Mouse (Mus musculus): ENCODE measurements around the gene Prodh2. TPM values are rescaled to one million over a fixed set of nuclear protein-coding genes. Genes with fewer than 3 reads are reported as not detected.

Prodh2 gene
- polyA plus RNA-seq, 1 experiment from 2014 or later = 0.31 TPM

DNA sequence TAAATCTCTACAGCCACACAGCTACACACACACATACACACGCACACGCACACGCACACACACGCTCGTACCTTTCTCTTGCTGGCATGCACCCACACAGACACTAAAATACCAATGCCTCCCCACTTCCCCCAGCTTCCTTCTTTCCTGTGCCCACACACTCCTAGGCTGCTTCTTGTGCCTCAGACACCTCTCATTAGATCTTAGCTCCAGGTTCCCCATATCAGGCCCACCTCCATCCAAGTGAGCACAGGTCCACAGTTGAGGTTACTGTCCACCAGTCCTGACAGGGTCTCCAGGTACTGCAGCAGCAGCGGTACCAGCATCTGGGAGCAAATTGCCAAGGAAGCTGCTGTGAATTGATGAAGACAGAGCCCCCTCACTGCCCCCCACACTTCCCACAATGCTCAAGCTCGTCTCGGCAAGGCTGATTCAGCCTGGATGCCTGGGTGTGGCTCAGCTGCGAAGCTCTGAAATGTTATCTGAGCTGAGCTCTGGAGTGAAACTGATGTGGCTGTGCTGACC lies 37.9 kb downstream of the Prodh2 start:
- WGBS = 84% methylated on average over 9 of the region's 9 CpGs
- ATAC-seq = no peak
- peak overlapping the region; percentile 94; the same call in 1 of the 2 replicates for H3K4me2 ChIP-seq

DNA sequence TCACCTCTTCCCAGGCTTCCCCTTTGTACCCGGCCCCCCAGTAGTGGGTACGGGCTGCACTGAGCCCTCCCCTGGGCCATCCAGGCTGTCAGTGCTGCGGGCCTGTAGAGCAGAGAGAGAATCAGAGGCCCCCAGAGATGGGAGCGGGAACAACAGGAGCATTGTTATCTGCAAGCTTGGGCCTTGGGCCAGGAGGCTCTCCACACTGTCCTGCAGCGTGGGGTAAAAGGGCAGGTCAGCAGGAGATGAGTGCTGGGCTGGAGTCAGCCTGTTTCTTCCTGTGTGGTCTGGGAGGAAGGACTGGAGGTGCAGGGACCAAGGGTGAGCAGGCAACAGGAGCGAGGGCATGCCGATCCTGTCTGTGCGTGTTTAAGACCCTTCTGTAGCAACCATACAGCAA lies 39.5 kb downstream of the Prodh2 start:
- H3K36me3 ChIP-seq (ENCODE audit: poor library complexity, severe bottlenecking) = peaks cover 55% of the 10 kb centered on the region
- ATAC-seq = no peak

More for the DNA sequence above, 37.9 kb downstream of the Prodh2 start:
- Histone ChIP-seq H3K27me3 (no peaks in the 10 kb centered on the region), H3K27ac (no peak overlapping the region), H3K4me3 (peak overlapping the region; percentile 15), H3K36me3 (ENCODE audit: poor library complexity, severe bottlenecking) (peaks cover 70% of the 10 kb centered on the region), H3K9ac (peak overlapping the region; percentile 91), H3K9me3 (replicated peaks) (no peaks in the 10 kb centered on the region), H3K4me1 (peaks cover 46% of the 10 kb centered on the region)

DNA sequence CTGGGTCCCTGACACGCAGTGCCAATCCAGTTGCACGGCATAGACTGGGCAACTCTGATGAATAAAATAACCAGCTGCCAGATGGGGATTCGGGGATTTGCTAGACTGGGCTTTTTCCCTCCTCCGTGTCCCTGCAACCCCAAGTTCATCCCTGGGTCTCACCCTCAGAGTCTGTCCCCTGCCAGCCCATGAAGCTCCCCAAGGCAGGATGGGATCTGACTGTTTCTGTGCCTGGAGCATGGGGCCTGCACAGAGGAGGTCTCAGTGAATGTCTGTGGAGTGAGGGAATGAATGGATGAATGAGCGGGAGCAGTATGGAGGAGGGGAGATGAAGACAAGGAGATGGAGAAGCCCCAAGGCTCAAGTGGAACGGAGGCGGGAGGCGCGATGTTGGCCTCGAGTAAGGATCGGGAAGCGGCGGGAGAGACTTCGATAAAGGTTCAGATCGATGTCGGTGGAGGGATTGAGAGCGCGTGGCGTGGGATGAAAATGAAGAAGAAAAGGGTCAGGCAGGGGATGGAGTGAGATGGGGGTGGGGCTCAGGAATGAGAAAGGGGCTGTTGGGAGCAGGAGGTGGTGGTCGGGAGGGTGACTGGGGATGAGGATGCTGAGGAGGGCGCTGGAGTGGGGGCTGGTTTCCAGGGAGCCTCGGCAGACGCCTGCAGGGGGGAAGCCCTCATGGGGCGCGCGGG lies 40.7 kb downstream of the Prodh2 start:
- Histone ChIP-seq H3K4me2 (peak overlapping the region; percentile 94), H3K4me1 (peaks cover 40% of the 10 kb centered on the region), H3K27ac (peak overlapping the region; percentile 89), H3K9me3 (replicated peaks) (no peaks in the 10 kb centered on the region), H3K9ac (peak overlapping the region; percentile 91), H3K36me3 (ENCODE audit: poor library complexity, severe bottlenecking) (peaks cover 51% of the 10 kb centered on the region), H3K27me3 (no peaks in the 10 kb centered on the region), H3K4me3 (peak overlapping the region; percentile 77)
- ATAC-seq = peak; percentile 44
- WGBS = 2% methylated on average over 22 of the region's 26 CpGs

More for the DNA sequence above, 39.5 kb downstream of the Prodh2 start:
- Histone ChIP-seq H3K27me3 (no peaks in the 10 kb centered on the region), H3K4me3 (peak overlapping the region; percentile 77), H3K4me1 (peaks cover 40% of the 10 kb centered on the region), H3K9ac (peak overlapping the region; percentile 91), H3K27ac (no peak overlapping the region), H3K4me2 (peak overlapping the region; percentile 94), H3K9me3 (replicated peaks) (no peaks in the 10 kb centered on the region)
- WGBS = 12% methylated on average over 8 of the region's 8 CpGs

DNA sequence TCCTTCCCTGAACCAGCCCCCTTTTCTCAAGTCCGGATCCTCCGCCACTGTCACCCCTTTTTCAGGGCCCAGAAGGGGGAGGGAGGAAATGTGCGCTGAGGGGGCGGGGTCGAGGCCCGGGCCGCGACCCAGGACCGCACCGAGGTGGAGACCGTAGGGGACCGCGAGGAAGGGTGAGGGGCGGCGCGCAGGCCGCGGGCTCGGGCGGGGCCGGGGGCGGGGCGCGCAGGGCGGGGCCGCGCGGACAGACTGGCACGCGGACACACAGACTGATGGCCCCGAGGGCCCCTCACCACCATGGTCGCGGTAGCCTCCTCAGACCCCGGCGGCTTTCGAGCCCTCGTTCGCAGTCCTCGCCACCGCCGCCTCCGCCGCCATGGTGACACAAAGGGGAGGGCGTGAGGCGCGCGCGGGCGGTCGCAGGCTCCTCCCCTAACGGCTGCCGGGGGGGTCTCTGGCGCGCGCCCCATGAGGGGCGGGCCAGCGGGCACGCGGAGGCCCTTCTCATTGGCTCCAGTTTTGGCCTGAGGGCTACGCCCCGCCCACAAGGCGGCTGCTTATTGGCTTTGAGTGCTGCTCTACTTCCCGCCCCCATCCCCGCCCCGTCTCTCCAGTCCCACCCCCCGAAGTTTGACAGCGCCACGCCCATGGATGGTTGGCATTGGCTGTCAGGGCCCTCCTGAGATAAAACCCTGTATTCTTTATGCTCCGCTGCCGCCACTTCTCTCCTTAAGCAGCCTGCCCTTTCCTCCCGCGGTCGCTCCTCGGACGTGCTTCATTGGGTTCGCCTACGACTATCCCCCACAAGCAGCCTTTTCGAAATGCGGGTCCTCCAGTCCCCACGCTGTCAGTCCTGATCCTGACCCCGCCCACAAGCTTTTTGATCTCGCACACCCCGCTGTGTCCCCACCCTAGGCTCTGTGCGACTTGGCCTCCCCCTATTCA lies 41.5 kb downstream of the Prodh2 start, which contains the start of gene Arhgap33:
Gene Arhgap33 (minus strand): TSS at position 428 of the 945 bp plus-strand sequence.
- peak within 1 kb of the TSS; percentile 92 for H3K27ac ChIP-seq
- peak within 1 kb of the TSS; percentile 94 for H3K4me2 ChIP-seq
- peak within 1 kb of the TSS; percentile 77 for H3K4me3 ChIP-seq
- WGBS = 1% methylated on average over 59 of the region's 84 CpGs
- peaks cover 40% of the 10 kb centered on the region for H3K4me1 ChIP-seq
- peak; percentile 88 for ATAC-seq
- no peaks in the 10 kb centered on the region for H3K9me3 ChIP-seq (replicated peaks)
- peaks cover 48% of the 10 kb centered on the region for H3K36me3 ChIP-seq (ENCODE audit: poor library complexity, severe bottlenecking)
- peak within 1 kb of the TSS; percentile 91 for H3K9ac ChIP-seq
- H3K27me3 ChIP-seq = no peaks in the 10 kb centered on the region

GRCm38 (mm10) chr7:30540572-30540971 lies 47.1 kb downstream of the Prodh2 start:
- Histone ChIP-seq H3K9ac (no peak overlapping the region), H3K27ac (no peak overlapping the region), H3K4me2 (no peak overlapping the region), H3K4me1 (peaks cover 7% of the 10 kb centered on the region), H3K36me3 (ENCODE audit: poor library complexity, severe bottlenecking) (peaks cover 55% of the 10 kb centered on the region), H3K9me3 (replicated peaks) (no peaks in the 10 kb centered on the region), H3K27me3 (no peaks in the 10 kb centered on the region), H3K4me3 (no peak overlapping the region)
- no peak for ATAC-seq
- 88% methylated on average over 7 of the region's 7 CpGs for WGBS

DNA sequence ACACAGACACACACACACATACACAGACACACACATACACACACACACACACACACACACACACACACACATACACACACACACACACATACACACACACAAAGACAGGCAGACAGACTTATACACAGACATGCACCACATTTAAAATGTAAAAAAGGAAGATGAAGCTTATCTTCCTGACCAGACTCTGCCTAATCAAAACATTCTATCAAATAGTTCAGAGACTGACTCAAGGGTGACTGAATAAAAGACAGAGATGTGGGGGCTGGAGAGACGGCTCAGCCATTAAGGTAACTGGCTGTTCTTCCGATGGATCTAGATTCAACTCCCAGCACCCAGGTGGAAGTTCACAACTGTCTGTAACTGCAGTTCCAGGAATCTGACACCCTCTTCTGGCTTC lies 50.9 kb downstream of the Prodh2 start:
- no peak for ATAC-seq
- no peaks in the 10 kb centered on the region for H3K27me3 ChIP-seq
- H3K9me3 ChIP-seq (replicated peaks) = no peaks in the 10 kb centered on the region
- H3K4me1 ChIP-seq = no peaks in the 10 kb centered on the region
- no peak overlapping the region for H3K4me3 ChIP-seq
- H3K9ac ChIP-seq = no peak overlapping the region
- no peak overlapping the region for H3K27ac ChIP-seq
- H3K36me3 ChIP-seq (ENCODE audit: poor library complexity, severe bottlenecking) = peaks cover 76% of the 10 kb centered on the region
- WGBS = 97% methylated on average over 2 of the region's 2 CpGs
- no peak overlapping the region for H3K4me2 ChIP-seq

DNA sequence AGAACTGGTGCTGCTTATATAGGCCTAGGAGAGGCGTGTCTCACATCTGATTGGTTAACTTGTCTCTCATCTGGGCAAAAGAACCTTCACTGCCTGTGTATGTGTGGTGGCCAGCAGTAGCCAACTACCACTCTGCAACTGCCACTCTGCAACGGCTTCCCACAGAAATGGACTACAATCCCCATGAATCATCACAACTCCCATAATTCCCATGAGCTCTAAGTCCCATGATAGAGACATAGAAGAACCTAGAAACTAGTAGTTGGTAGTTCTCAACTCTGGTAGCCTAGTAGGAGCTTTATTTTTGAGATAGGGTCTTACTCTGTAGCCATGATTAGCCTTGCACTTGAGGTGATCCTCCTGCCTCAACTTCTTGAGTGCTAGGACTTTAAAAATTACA lies 56.5 kb downstream of the Prodh2 start:
- H3K27ac ChIP-seq = no peak overlapping the region
- 91% methylated on average over 2 of the region's 2 CpGs for WGBS
- no peaks in the 10 kb centered on the region for H3K9me3 ChIP-seq (replicated peaks)
- no peak overlapping the region for H3K4me3 ChIP-seq
- peaks cover 45% of the 10 kb centered on the region for H3K36me3 ChIP-seq (ENCODE audit: poor library complexity, severe bottlenecking)
- H3K9ac ChIP-seq = no peak overlapping the region
- no peak for ATAC-seq
- H3K4me2 ChIP-seq = no peak overlapping the region
- peaks cover 19% of the 10 kb centered on the region for H3K4me1 ChIP-seq
- H3K27me3 ChIP-seq = no peaks in the 10 kb centered on the region

GRCm38 (mm10) chr7:30550603-30551002 lies 57.2 kb downstream of the Prodh2 start:
- Histone ChIP-seq H3K9ac (no peak overlapping the region), H3K4me1 (peaks cover 19% of the 10 kb centered on the region), H3K9me3 (replicated peaks) (no peaks in the 10 kb centered on the region), H3K27me3 (no peaks in the 10 kb centered on the region), H3K4me2 (no peak overlapping the region), H3K4me3 (no peak overlapping the region), H3K36me3 (ENCODE audit: poor library complexity, severe bottlenecking) (peaks cover 47% of the 10 kb centered on the region), H3K27ac (no peak overlapping the region)
- ATAC-seq = no peak
- 92% methylated on average over 1 of the region's 1 CpGs for WGBS

DNA sequence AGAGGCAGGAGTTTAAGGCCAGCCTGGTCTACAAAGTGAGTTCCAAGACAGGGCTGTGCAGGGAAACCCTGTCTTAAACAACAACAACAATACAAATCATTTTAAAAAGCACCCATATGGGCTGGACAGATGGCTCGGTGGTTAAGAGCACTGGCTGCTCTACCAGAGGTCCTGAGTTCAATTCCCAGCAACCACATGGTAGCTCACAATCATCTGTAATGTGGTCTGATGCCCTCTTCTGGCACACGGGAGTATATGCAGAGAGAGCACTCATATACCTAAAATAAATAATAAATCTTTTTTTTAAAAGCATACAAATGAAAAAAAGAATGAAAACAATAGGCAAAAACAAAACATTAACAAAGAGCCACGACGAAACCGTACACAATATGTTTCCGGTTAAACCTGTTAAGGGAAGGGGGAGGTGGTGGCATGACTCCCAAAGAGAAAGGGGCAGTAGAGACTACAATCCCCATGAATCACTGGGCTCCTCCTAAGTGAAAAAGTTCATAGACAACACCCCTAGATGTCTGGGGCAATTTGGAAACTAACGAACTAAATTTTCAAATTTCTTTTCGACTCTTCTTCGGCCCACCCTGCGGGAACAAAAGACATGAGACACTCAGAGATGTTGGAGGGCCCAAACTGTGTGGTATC lies 58.2 kb downstream of the Prodh2 start:
- Histone ChIP-seq H3K4me3 (peak overlapping the region; percentile 60), H3K4me1 (peaks cover 19% of the 10 kb centered on the region), H3K9me3 (replicated peaks) (no peaks in the 10 kb centered on the region), H3K27ac (peak overlapping the region; percentile 96), H3K9ac (peak overlapping the region; percentile 73), H3K4me2 (peak overlapping the region; percentile 84), H3K27me3 (no peaks in the 10 kb centered on the region), H3K36me3 (ENCODE audit: poor library complexity, severe bottlenecking) (peaks cover 48% of the 10 kb centered on the region)
- peak; percentile 64 for ATAC-seq
- 2% methylated on average over 10 of the region's 10 CpGs for WGBS

GRCm38 (mm10) chr7:30552102-30553020 lies 58.9 kb downstream of the Prodh2 start, which contains the start of the genes Hspb6 and Proser3:
Gene Hspb6, plus strand, starts transcription at chr7:30552178.
Gene Proser3, minus strand, starts transcription at chr7:30552299.
- H3K4me3 ChIP-seq = peak within 1 kb of the TSS; percentile 60
- WGBS = under 1% methylated on average over 44 of the region's 44 CpGs
- peak within 1 kb of the TSS; percentile 84 for H3K4me2 ChIP-seq
- no peaks in the 10 kb centered on the region for H3K9me3 ChIP-seq (replicated peaks)
- H3K36me3 ChIP-seq (ENCODE audit: poor library complexity, severe bottlenecking) = peaks cover 51% of the 10 kb centered on the region
- no peaks in the 10 kb centered on the region for H3K27me3 ChIP-seq
- H3K4me1 ChIP-seq = peaks cover 19% of the 10 kb centered on the region
- peak within 1 kb of the TSS; percentile 96 for H3K27ac ChIP-seq
- H3K9ac ChIP-seq = peak within 1 kb of the TSS; percentile 73
- peak; percentile 97 for ATAC-seq

Measured in forebrain, embryonic 13.5 days (tissue).